In genomic region chr15:94590083-94590482, GRCm38 (mm10) we compare ENCODE assay signal across 7 mouse cellular contexts. TPM values are rescaled to one million over a fixed set of nuclear protein-coding genes. Genes with fewer than 3 reads are reported as not detected.
DNase-seq lines count a peak whose midpoint lies in the region; ATAC-seq and TF ChIP-seq lines count a peak whose summit lies in the region.

No protein-coding gene starts in this region.

- 6% methylated on average over 8 of the region's 8 CpGs for WGBS in lung, embryonic 15.5 days
- 15% methylated on average over 8 of the region's 8 CpGs for WGBS in forebrain, embryonic 11.5 days
- 15% methylated on average over 8 of the region's 8 CpGs for WGBS in limb, embryonic 12.5 days
- WGBS in small intestine, adult 2 months: 10% methylated on average over 8 of the region's 8 CpGs

- intact Hi-C loops in left cerebral cortex, postnatal 25 days (cut with DNase I): no loop called here

- peak; percentile 1; the same call in 1 of the 2 replicates for ATAC-seq in lung, embryonic 15.5 days (ENCODE audit: borderline replicate concordance, extremely low read depth, low FRiP score, low TSS enrichment)
- ATAC-seq in forebrain, embryonic 11.5 days (replicated peaks; ENCODE audit: low FRiP score): peak; percentile 16; the same call in 1 of the 2 replicates
- ATAC-seq in limb, embryonic 12.5 days (ENCODE audit: insufficient number of reproducible peaks, insufficient read depth, low FRiP score, low TSS enrichment, low read depth): no peak; the same call in 1 of the 2 replicates

- no peak overlapping the region for H3K9ac ChIP-seq in lung, embryonic 15.5 days
- H3K9ac ChIP-seq in forebrain, embryonic 11.5 days (ENCODE audit: low read length): peak overlapping the region; percentile 40
- no peak overlapping the region for H3K9ac ChIP-seq in limb, embryonic 12.5 days (replicated peaks)

- peak overlapping the region; percentile 54 for H3K4me2 ChIP-seq in lung, embryonic 15.5 days
- peak overlapping the region; percentile 44; the same call in 1 of the 2 replicates for H3K4me2 ChIP-seq in forebrain, embryonic 11.5 days (ENCODE audit: low read depth, low read length, severe bottlenecking)
- peak overlapping the region; percentile 78 for H3K4me2 ChIP-seq in limb, embryonic 12.5 days

- no peak for TF ChIP-seq CTCF in small intestine, adult 2 months (IDR thresholded peaks at IDR 0.05; ENCODE audit: extremely low read depth, insufficient read length, insufficient replicate concordance, low read depth, low read length)

- no peak for TF ChIP-seq POLR2A in small intestine, adult 2 months (IDR thresholded peaks at IDR 0.05; ENCODE audit: low read depth, low read length)

- DNase-seq in lung, postnatal 10 days: no peak
- DNase-seq in forebrain, embryonic 11.5 days (ENCODE audit: low spot score): no peak
- DNase-seq in left cerebral cortex, postnatal 25 days (ENCODE audit: low spot score in 2 of 2): no peak
- DNase-seq in layer of hippocampus, adult 9-11 months: no peak

- H3K36me3 ChIP-seq in lung, embryonic 15.5 days: peaks cover 10% of the 10 kb centered on the region
- H3K36me3 ChIP-seq in forebrain, embryonic 11.5 days (ENCODE audit: control insufficient read depth, insufficient read depth, low read length): no peaks in the 10 kb centered on the region; the same call in 1 of the 2 replicates
- peaks cover 15% of the 10 kb centered on the region for H3K36me3 ChIP-seq in limb, embryonic 12.5 days
- H3K36me3 ChIP-seq in small intestine, adult 2 months (ENCODE audit: control insufficient read depth, insufficient read depth, low read length): peaks cover 12% of the 10 kb centered on the region

- H3K27me3 ChIP-seq in lung, embryonic 15.5 days: no peaks in the 10 kb centered on the region
- H3K27me3 ChIP-seq in forebrain, embryonic 11.5 days (ENCODE audit: control insufficient read depth, insufficient read depth, low read length): no peaks in the 10 kb centered on the region
- H3K27me3 ChIP-seq in limb, embryonic 12.5 days: no peaks in the 10 kb centered on the region
- H3K27me3 ChIP-seq in small intestine, adult 2 months (ENCODE audit: control insufficient read depth, insufficient read depth, low read length): no peaks in the 10 kb centered on the region

- peaks cover 11% of the 10 kb centered on the region; the same call in 1 of the 2 replicates for H3K4me1 ChIP-seq in lung, embryonic 15.5 days
- H3K4me1 ChIP-seq in forebrain, embryonic 11.5 days (replicated peaks; ENCODE audit: control insufficient read depth, insufficient read depth, low read length): no peaks in the 10 kb centered on the region
- H3K4me1 ChIP-seq in limb, embryonic 12.5 days (replicated peaks): peaks cover 11% of the 10 kb centered on the region; the same call in 1 of the 2 replicates
- peaks cover 8% of the 10 kb centered on the region; the same call in 1 of the 2 replicates for H3K4me1 ChIP-seq in small intestine, adult 2 months (ENCODE audit: control insufficient read depth, insufficient read depth, insufficient read length, low read length)

- H3K4me3 ChIP-seq in lung, embryonic 15.5 days: peak overlapping the region; percentile 75
- peak overlapping the region; percentile 91 for H3K4me3 ChIP-seq in forebrain, embryonic 11.5 days (ENCODE audit: low read depth, low read length)
- H3K4me3 ChIP-seq in limb, embryonic 12.5 days (replicated peaks): peak overlapping the region; percentile 94
- peak overlapping the region; percentile 43; the same call in 1 of the 2 replicates for H3K4me3 ChIP-seq in small intestine, adult 2 months (ENCODE audit: low read depth, low read length)

- H3K27ac ChIP-seq in lung, embryonic 15.5 days: no peak overlapping the region
- H3K27ac ChIP-seq in forebrain, embryonic 11.5 days (ENCODE audit: low read depth, low read length): no peak overlapping the region
- H3K27ac ChIP-seq in limb, embryonic 12.5 days: no peak overlapping the region
- no peak overlapping the region for H3K27ac ChIP-seq in small intestine, adult 2 months (ENCODE audit: insufficient read depth, low read depth, low read length)

- H3K9me3 ChIP-seq in lung, embryonic 15.5 days: no peaks in the 10 kb centered on the region
- no peaks in the 10 kb centered on the region for H3K9me3 ChIP-seq in forebrain, embryonic 11.5 days (ENCODE audit: control insufficient read depth, low read length)
- H3K9me3 ChIP-seq in limb, embryonic 12.5 days: no peaks in the 10 kb centered on the region

RNA-seq across cellular contexts. Expression of gene Twf1, which starts 0.4 kb away (rescaled TPM):
- polyA plus RNA-seq in lung, embryonic 15.5 days (2015; fragmentation: Nextera tagmentation; extraction: Ambion mirVana): 86.1 and 88.7 TPM in 2 replicates
- polyA plus RNA-seq in forebrain, embryonic 11.5 days (2014; fragmentation: Nextera tagmentation; extraction: Ambion mirVana): 101 and 108 TPM in 2 replicates
- polyA plus RNA-seq in limb, embryonic 12.5 days (2016; fragmentation: Nextera tagmentation; extraction: Ambion mirVana): 55.3 and 58.3 TPM in 2 replicates
- 21.3 and 42.5 TPM in 2 replicates for polyA plus RNA-seq in small intestine, adult 2 months (2012; rRNA removed)
- total RNA-seq in left cerebral cortex, postnatal 25 days (2021): 10 to 100 TPM; 39.5 to 49.7 TPM

RNA-seq across cellular contexts. Expression of gene Tmem117, which starts 38.9 kb away (rescaled TPM):
- 3.7 and 3.8 TPM in 2 replicates for polyA plus RNA-seq in lung, embryonic 15.5 days (2015; fragmentation: Nextera tagmentation; extraction: Ambion mirVana)
- polyA plus RNA-seq in forebrain, embryonic 11.5 days (2014; fragmentation: Nextera tagmentation; extraction: Ambion mirVana): 0.67 and 0.84 TPM in 2 replicates
- 3.4 and 3.7 TPM in 2 replicates for polyA plus RNA-seq in limb, embryonic 12.5 days (2016; fragmentation: Nextera tagmentation; extraction: Ambion mirVana)
- polyA plus RNA-seq in small intestine, adult 2 months (2012; rRNA removed): 0.52 and 5.2 TPM in 2 replicates
- 1 to 10 TPM; 8.2 to 8.8 TPM for total RNA-seq in left cerebral cortex, postnatal 25 days (2021)

RNA-seq across cellular contexts. Expression of gene Irak4, which starts 46.6 kb away (rescaled TPM):
- 8.3 and 9.9 TPM in 2 replicates for polyA plus RNA-seq in lung, embryonic 15.5 days (2015; fragmentation: Nextera tagmentation; extraction: Ambion mirVana)
- 2.9 and 3.8 TPM in 2 replicates for polyA plus RNA-seq in forebrain, embryonic 11.5 days (2014; fragmentation: Nextera tagmentation; extraction: Ambion mirVana)
- 3.0 and 3.5 TPM in 2 replicates for polyA plus RNA-seq in limb, embryonic 12.5 days (2016; fragmentation: Nextera tagmentation; extraction: Ambion mirVana)
- 8.9 and 12.9 TPM in 2 replicates for polyA plus RNA-seq in small intestine, adult 2 months (2012; rRNA removed)
- 1 to 10 TPM; 1.7 to 2.1 TPM for total RNA-seq in left cerebral cortex, postnatal 25 days (2021)

RNA-seq across cellular contexts. Expression of gene Pus7l, which starts 46.7 kb away (rescaled TPM):
- polyA plus RNA-seq in lung, embryonic 15.5 days (2015; fragmentation: Nextera tagmentation; extraction: Ambion mirVana): 7.9 and 8.7 TPM in 2 replicates
- 9.4 and 9.7 TPM in 2 replicates for polyA plus RNA-seq in forebrain, embryonic 11.5 days (2014; fragmentation: Nextera tagmentation; extraction: Ambion mirVana)
- polyA plus RNA-seq in limb, embryonic 12.5 days (2016; fragmentation: Nextera tagmentation; extraction: Ambion mirVana): 8.9 and 9.5 TPM in 2 replicates
- 0.79 and 1.7 TPM in 2 replicates for polyA plus RNA-seq in small intestine, adult 2 months (2012; rRNA removed)
- 1 to 10 TPM; 2.8 to 5.1 TPM for total RNA-seq in left cerebral cortex, postnatal 25 days (2021)

Comparison
In these comparisons a context has a peak if more than half of its experiments do, and no peak if none do; other contexts are left out.
1. H3K4me3 ChIP-seq: peak in every context shown above with its lines; median percentile 94 in limb, embryonic 12.5 days; 91 in forebrain, embryonic 11.5 days; 75 in lung, embryonic 15.5 days; 43 in small intestine, adult 2 months.